Mouse (Mus musculus): ENCODE measurements around the gene Clip4. TPM values are rescaled to one million over a fixed set of nuclear protein-coding genes. Genes with fewer than 3 reads are reported as not detected.

Gene Clip4
- polyA plus RNA-seq, 1 experiment from 2014 or later = 8.8 TPM

GRCm38 (mm10) chr17:71874795-71875194 lies 106.5 kb downstream of the Clip4 start:
- H3K4me2 ChIP-seq (replicated peaks) = no peak overlapping the region
- 0 out of 2 replicates have a peak, but pooled peaks cover 1% of the 10 kb centered on the region for H3K27me3 ChIP-seq
- ATAC-seq (ENCODE audit: insufficient number of reproducible peaks, insufficient read depth, low FRiP score, low TSS enrichment) = no peak
- H3K9me3 ChIP-seq = no peaks in the 10 kb centered on the region
- H3K36me3 ChIP-seq = no peaks in the 10 kb centered on the region
- H3K9ac ChIP-seq = no peak overlapping the region
- 83% methylated on average over 9 of the region's 9 CpGs for WGBS
- no peak overlapping the region for H3K4me3 ChIP-seq
- H3K27ac ChIP-seq = no peak overlapping the region
- H3K4me1 ChIP-seq = no peaks in the 10 kb centered on the region

- Histone ChIP-seq H3K9ac (no peak overlapping the region), H3K27ac (no peak overlapping the region), H3K27me3 (no peaks in the 10 kb centered on the region), H3K36me3 (no peaks in the 10 kb centered on the region), H3K9me3 (no peaks in the 10 kb centered on the region), H3K4me3 (no peak overlapping the region), H3K4me1 (no peaks in the 10 kb centered on the region), H3K4me2 (replicated peaks) (no peak overlapping the region)
- peak; percentile 22; the same call in 1 of the 2 replicates for ATAC-seq (ENCODE audit: insufficient number of reproducible peaks, insufficient read depth, low FRiP score, low TSS enrichment)
- 74% methylated on average over 7 of the region's 7 CpGs for WGBS
Observed at GRCm38 (mm10) chr17:71875492-71875891, 107.2 kb downstream of the Clip4 start.

GRCm38 (mm10) chr17:71881369-71881768 lies 113.1 kb downstream of the Clip4 start:
- no peaks in the 10 kb centered on the region for H3K27me3 ChIP-seq
- H3K9me3 ChIP-seq = no peaks in the 10 kb centered on the region
- H3K36me3 ChIP-seq = no peaks in the 10 kb centered on the region
- no peak overlapping the region for H3K4me3 ChIP-seq
- WGBS = 85% methylated on average over 6 of the region's 6 CpGs
- ATAC-seq (ENCODE audit: insufficient number of reproducible peaks, insufficient read depth, low FRiP score, low TSS enrichment) = no peak
- no peak overlapping the region for H3K27ac ChIP-seq
- no peak overlapping the region for H3K9ac ChIP-seq
- H3K4me2 ChIP-seq (replicated peaks) = no peak overlapping the region
- H3K4me1 ChIP-seq = no peaks in the 10 kb centered on the region

- Histone ChIP-seq H3K36me3 (no peaks in the 10 kb centered on the region), H3K4me3 (no peak overlapping the region), H3K27me3 (no peaks in the 10 kb centered on the region), H3K4me1 (no peaks in the 10 kb centered on the region), H3K4me2 (replicated peaks) (no peak overlapping the region), H3K27ac (no peak overlapping the region), H3K9ac (no peak overlapping the region), H3K9me3 (no peaks in the 10 kb centered on the region)
- 50% methylated on average over 3 of the region's 3 CpGs for WGBS
- no peak for ATAC-seq (ENCODE audit: insufficient number of reproducible peaks, insufficient read depth, low FRiP score, low TSS enrichment)
Observed at GRCm38 (mm10) chr17:71909107-71909506, 140.8 kb downstream of the Clip4 start.

GRCm38 (mm10) chr17:71913188-71913587 lies 144.9 kb downstream of the Clip4 start:
- WGBS = 61% methylated on average over 3 of the region's 3 CpGs
- H3K27me3 ChIP-seq = no peaks in the 10 kb centered on the region

More at GRCm38 (mm10) chr17:71913188-71913587, 144.9 kb downstream of the Clip4 start:
- no peaks in the 10 kb centered on the region for H3K4me1 ChIP-seq
- H3K27ac ChIP-seq = no peak overlapping the region
- no peak overlapping the region for H3K4me3 ChIP-seq
- no peaks in the 10 kb centered on the region for H3K9me3 ChIP-seq
- no peak overlapping the region for H3K9ac ChIP-seq
- no peak for ATAC-seq (ENCODE audit: insufficient number of reproducible peaks, insufficient read depth, low FRiP score, low TSS enrichment)
- H3K4me2 ChIP-seq (replicated peaks) = no peak overlapping the region
- no peaks in the 10 kb centered on the region for H3K36me3 ChIP-seq

Other genes with a start within 250 kb of the Clip4 start
- 45.0 and 49.5 TPM in 2 replicates for gene Ndc80, start 241.6 kb upstream of the Clip4 start, polyA plus RNA-seq (2016; fragmentation: Nextera tagmentation; extraction: Ambion mirVana)
- 1.3 and 1.6 TPM in 2 replicates for gene Spdya, start 216.4 kb upstream of the Clip4 start, polyA plus RNA-seq (2016; fragmentation: Nextera tagmentation; extraction: Ambion mirVana)
- gene Wdr43, start 152.6 kb upstream of the Clip4 start, polyA plus RNA-seq (2016; fragmentation: Nextera tagmentation; extraction: Ambion mirVana) = 85.6 and 85.8 TPM in 2 replicates
- gene Togaram2, start 95.2 kb upstream of the Clip4 start, polyA plus RNA-seq (2016; fragmentation: Nextera tagmentation; extraction: Ambion mirVana) = not detected in 2 replicates
- gene Pcare, start 15.6 kb upstream of the Clip4 start, polyA plus RNA-seq (2016; fragmentation: Nextera tagmentation; extraction: Ambion mirVana) = not detected in 2 replicates

Measured in embryonic facial prominence, embryonic 12.5 days (tissue).